Mouse (Mus musculus): ENCODE results near the gene Trem2. TPM values are rescaled to one million over a fixed set of nuclear protein-coding genes. Genes with fewer than 3 reads are reported as not detected.
"Not testable (repeated sequence)": the region's sequence is repeated elsewhere in the genome, so short reads cannot be mapped to it uniquely, and the experiment has no call there.

Trem2 gene
- 3.3 and 4.4 TPM in 2 replicates for polyA plus RNA-seq (2015; fragmentation: Nextera tagmentation; extraction: Ambion mirVana)

- WGBS, result 71% methylated on average over 5 of the region's 5 CpGs
- ATAC-seq (ENCODE audit: insufficient read depth, low FRiP score, low read depth), result no peak
- no peak within 1 kb of the TSS for H3K27ac ChIP-seq
Measured at GRCm38 (mm10) chr17:48346231-48346630, at the start of gene Trem2. Trem2 (plus strand) TSS chr17:48346401.

GRCm38 (mm10) chr17:48299203-48299602 lies 47.0 kb upstream of the Trem2 start, which contains the start of gene Treml2:
Treml2 (plus strand) TSS chr17:48299498.
- Histone ChIP-seq H3K9ac (no peak within 1 kb of the TSS), H3K9me3 (no peaks in the 10 kb centered on the region), H3K4me3 (replicated peaks) (no peak within 1 kb of the TSS), H3K4me1 (no peaks in the 10 kb centered on the region), H3K27me3 (replicated peaks) (no peaks in the 10 kb centered on the region), H3K27ac (no peak within 1 kb of the TSS), H3K4me2 (0 out of 2 replicates have a peak within 1 kb of the TSS, but pooled peaks have one; percentile 16), H3K36me3 (no peaks in the 10 kb centered on the region)
- ATAC-seq (ENCODE audit: insufficient read depth, low FRiP score, low read depth), result peak; percentile 57; the same call in 1 of the 2 replicates
- 17% methylated on average over 3 of the region's 4 CpGs for WGBS

More at GRCm38 (mm10) chr17:48346231-48346630, at the start of gene Trem2:
- H3K36me3 ChIP-seq, result no peaks in the 10 kb centered on the region
- no peak within 1 kb of the TSS for H3K9ac ChIP-seq
- H3K27me3 ChIP-seq (replicated peaks), result no peaks in the 10 kb centered on the region
- no peaks in the 10 kb centered on the region for H3K4me1 ChIP-seq
- no peak within 1 kb of the TSS for H3K4me3 ChIP-seq (replicated peaks)
- H3K4me2 ChIP-seq, result no peak within 1 kb of the TSS
- H3K9me3 ChIP-seq, result no peaks in the 10 kb centered on the region

- Histone ChIP-seq H3K4me1 (no peaks in the 10 kb centered on the region), H3K27me3 (replicated peaks) (no peaks in the 10 kb centered on the region), H3K9me3 (no peaks in the 10 kb centered on the region), H3K4me2 (0 out of 2 replicates have a peak overlapping the region, but pooled peaks have one; percentile 16), H3K9ac (no peak overlapping the region), H3K36me3 (no peaks in the 10 kb centered on the region), H3K27ac (no peak overlapping the region), H3K4me3 (replicated peaks) (no peak overlapping the region)
- ATAC-seq (ENCODE audit: insufficient read depth, low FRiP score, low read depth), result no peak
- WGBS, result 40% methylated on average over 7 of the region's 7 CpGs
Measured at GRCm38 (mm10) chr17:48299756-48300155, 46.4 kb upstream of the Trem2 start.

- 0 out of 2 replicates have a peak overlapping the region, but pooled peaks have one; percentile 16 for H3K4me2 ChIP-seq
- peak; percentile 69; the same call in 1 of the 2 replicates for ATAC-seq (ENCODE audit: insufficient read depth, low FRiP score, low read depth)
- H3K27me3 ChIP-seq (replicated peaks), result no peaks in the 10 kb centered on the region
- 65% methylated on average over 7 of the region's 7 CpGs for WGBS
- no peak overlapping the region for H3K27ac ChIP-seq
- H3K9ac ChIP-seq, result no peak overlapping the region
- H3K4me3 ChIP-seq (replicated peaks), result no peak overlapping the region
- no peaks in the 10 kb centered on the region for H3K36me3 ChIP-seq
- no peaks in the 10 kb centered on the region for H3K4me1 ChIP-seq
- H3K9me3 ChIP-seq, result no peaks in the 10 kb centered on the region
Measured at GRCm38 (mm10) chr17:48300199-48300598, 46.0 kb upstream of the Trem2 start.

- ATAC-seq (ENCODE audit: insufficient read depth, low FRiP score, low read depth), result no peak
- H3K4me3 ChIP-seq (replicated peaks), result no peak overlapping the region
- no peaks in the 10 kb centered on the region for H3K4me1 ChIP-seq
- no peaks in the 10 kb centered on the region for H3K36me3 ChIP-seq
- no peak overlapping the region for H3K4me2 ChIP-seq
- WGBS, result 63% methylated on average over 9 of the region's 9 CpGs
- no peaks in the 10 kb centered on the region for H3K27me3 ChIP-seq (replicated peaks)
- no peak overlapping the region for H3K9ac ChIP-seq
- H3K9me3 ChIP-seq, result no peaks in the 10 kb centered on the region
- no peak overlapping the region for H3K27ac ChIP-seq
Measured at GRCm38 (mm10) chr17:48300861-48301260, 45.3 kb upstream of the Trem2 start.

- no peaks in the 10 kb centered on the region for H3K36me3 ChIP-seq
- no peak overlapping the region for H3K4me2 ChIP-seq
- ATAC-seq (ENCODE audit: insufficient read depth, low FRiP score, low read depth), result no peak
- 86% methylated on average over 5 of the region's 5 CpGs for WGBS
- no peaks in the 10 kb centered on the region for H3K9me3 ChIP-seq
- H3K4me1 ChIP-seq, result no peaks in the 10 kb centered on the region
- no peak overlapping the region for H3K27ac ChIP-seq
- no peaks in the 10 kb centered on the region for H3K27me3 ChIP-seq (replicated peaks)
- H3K9ac ChIP-seq, result no peak overlapping the region
- no peak overlapping the region for H3K4me3 ChIP-seq (replicated peaks)
Measured at GRCm38 (mm10) chr17:48301792-48302191, 44.4 kb upstream of the Trem2 start.

- H3K9me3 ChIP-seq, result no peaks in the 10 kb centered on the region
- ATAC-seq (ENCODE audit: insufficient read depth, low FRiP score, low read depth), result no peak
- H3K27me3 ChIP-seq (replicated peaks), result no peaks in the 10 kb centered on the region
- WGBS, result 51% methylated on average over 2 of the region's 2 CpGs
- H3K4me3 ChIP-seq (replicated peaks), result no peak overlapping the region
- H3K4me2 ChIP-seq, result no peak overlapping the region
- H3K4me1 ChIP-seq, result no peaks in the 10 kb centered on the region
- no peak overlapping the region for H3K9ac ChIP-seq
- H3K36me3 ChIP-seq, result no peaks in the 10 kb centered on the region
- H3K27ac ChIP-seq, result no peak overlapping the region
Measured at GRCm38 (mm10) chr17:48312124-48312523, 34.1 kb upstream of the Trem2 start.

- ATAC-seq (ENCODE audit: insufficient read depth, low FRiP score, low read depth); H3K27ac ChIP-seq: not testable (repeated sequence)
Measured at GRCm38 (mm10) chr17:48315905-48316579, 30.2 kb upstream of the Trem2 start, which contains the start of gene B430306N03Rik. B430306N03Rik (plus strand) TSS chr17:48316141.

GRCm38 (mm10) chr17:48318686-48319085 lies 27.5 kb upstream of the Trem2 start:
- WGBS, result 96% methylated on average over 1 of the region's 1 CpGs
- Histone ChIP-seq H3K9me3 (no peaks in the 10 kb centered on the region), H3K9ac (no peak overlapping the region), H3K27ac (no peak overlapping the region), H3K4me1 (no peaks in the 10 kb centered on the region), H3K27me3 (replicated peaks) (no peaks in the 10 kb centered on the region), H3K36me3 (no peaks in the 10 kb centered on the region), H3K4me2 (no peak overlapping the region), H3K4me3 (replicated peaks) (no peak overlapping the region)
- ATAC-seq (ENCODE audit: insufficient read depth, low FRiP score, low read depth), result no peak

More at GRCm38 (mm10) chr17:48315905-48316579, 30.2 kb upstream of the Trem2 start, which contains the start of gene B430306N03Rik:
- not testable (repeated sequence) for H3K4me1 ChIP-seq; H3K27me3 ChIP-seq (replicated peaks); H3K4me3 ChIP-seq (replicated peaks); H3K4me2 ChIP-seq; H3K9me3 ChIP-seq; H3K36me3 ChIP-seq; H3K9ac ChIP-seq
- WGBS, result 93% methylated on average over 3 of the region's 3 CpGs

GRCm38 (mm10) chr17:48321279-48321678 lies 24.9 kb upstream of the Trem2 start:
- no peak for ATAC-seq (ENCODE audit: insufficient read depth, low FRiP score, low read depth)
- Histone ChIP-seq H3K9me3 (no peaks in the 10 kb centered on the region), H3K4me2 (no peak overlapping the region), H3K36me3 (no peaks in the 10 kb centered on the region), H3K27ac (no peak overlapping the region), H3K27me3 (replicated peaks) (no peaks in the 10 kb centered on the region), H3K4me1 (no peaks in the 10 kb centered on the region), H3K9ac (no peak overlapping the region), H3K4me3 (replicated peaks) (no peak overlapping the region)
- 54% methylated on average over 2 of the region's 2 CpGs for WGBS

GRCm38 (mm10) chr17:48323236-48323635 lies 23.0 kb upstream of the Trem2 start:
- Histone ChIP-seq H3K4me3 (replicated peaks) (no peak overlapping the region), H3K4me1 (no peaks in the 10 kb centered on the region), H3K4me2 (no peak overlapping the region), H3K36me3 (no peaks in the 10 kb centered on the region), H3K9ac (no peak overlapping the region), H3K9me3 (no peaks in the 10 kb centered on the region), H3K27me3 (replicated peaks) (no peaks in the 10 kb centered on the region), H3K27ac (no peak overlapping the region)
- no peak for ATAC-seq (ENCODE audit: insufficient read depth, low FRiP score, low read depth)
- 78% methylated on average over 3 of the region's 3 CpGs for WGBS

GRCm38 (mm10) chr17:48324258-48324657 lies 21.9 kb upstream of the Trem2 start:
- ATAC-seq (ENCODE audit: insufficient read depth, low FRiP score, low read depth), result no peak
- Histone ChIP-seq H3K4me1 (no peaks in the 10 kb centered on the region), H3K36me3 (no peaks in the 10 kb centered on the region), H3K27ac (no peak overlapping the region), H3K4me2 (no peak overlapping the region), H3K4me3 (replicated peaks) (no peak overlapping the region), H3K9me3 (no peaks in the 10 kb centered on the region), H3K27me3 (replicated peaks) (no peaks in the 10 kb centered on the region), H3K9ac (no peak overlapping the region)
- WGBS, result 85% methylated on average over 5 of the region's 5 CpGs

Measured in stomach, embryonic 15.5 days (tissue).